Mouse (Mus musculus): Measurements from ENCODE around the gene Aspscr1. TPM values are rescaled to one million over a fixed set of nuclear protein-coding genes. Genes with fewer than 3 reads are reported as not detected.

Aspscr1 gene
- polyA plus RNA-seq, 1 experiment from 2014 or later = 151 TPM

DNA sequence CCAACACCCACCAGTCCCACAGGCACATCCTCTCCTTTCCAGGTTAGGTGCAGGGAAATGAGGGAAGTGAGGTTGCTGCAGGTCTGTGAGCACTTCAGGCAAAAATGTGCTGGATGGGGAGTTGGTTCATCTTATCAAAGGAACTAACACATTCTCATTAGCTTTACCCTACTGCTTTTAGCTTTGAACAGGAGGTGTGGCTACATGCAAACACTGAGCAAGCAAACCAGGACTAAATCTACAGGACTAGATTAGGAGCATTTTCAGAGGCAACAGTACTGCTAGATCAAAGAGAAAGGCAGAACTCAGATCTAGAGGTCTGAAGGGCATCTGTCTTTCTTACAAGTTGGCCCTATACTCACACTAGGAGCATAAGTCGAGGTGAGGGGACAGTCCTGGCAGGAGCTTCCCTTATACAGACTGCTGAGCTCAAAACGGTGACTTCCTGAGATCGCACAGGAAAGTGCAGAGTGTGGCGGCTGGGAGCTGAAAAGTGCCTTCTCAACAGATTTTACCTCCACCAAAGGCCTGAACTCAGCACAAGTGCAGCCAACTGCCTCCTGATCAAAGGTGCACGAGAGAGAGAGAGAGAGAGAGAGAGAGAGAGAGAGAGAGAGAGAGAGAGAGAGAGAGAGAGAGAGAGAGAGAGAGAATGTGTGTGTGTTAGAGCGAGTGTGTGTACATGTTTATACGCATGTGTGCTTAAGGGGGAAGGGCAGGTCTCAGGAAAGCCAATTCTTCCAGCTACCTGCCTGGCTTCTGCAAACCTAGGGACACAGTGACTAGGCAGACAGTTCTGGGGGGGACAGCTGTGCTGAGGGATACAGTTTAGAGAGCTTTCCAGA lies 41.7 kb upstream of the Aspscr1 start:
- Histone ChIP-seq H3K4me3 (peak overlapping the region; percentile 99), H3K27ac (replicated peaks) (peak overlapping the region; percentile 42), H3K36me3 (replicated peaks) (peaks cover 41% of the 10 kb centered on the region), H3K4me1 (peaks cover 39% of the 10 kb centered on the region), H3K27me3 (replicated peaks; ENCODE audit: low read depth, poor library complexity, severe bottlenecking) (no peaks in the 10 kb centered on the region), H3K9me3 (no peaks in the 10 kb centered on the region)
- DNase-seq (ENCODE audit: low spot score) = no peak
- 49% methylated on average over 7 of the region's 7 CpGs for WGBS

DNA sequence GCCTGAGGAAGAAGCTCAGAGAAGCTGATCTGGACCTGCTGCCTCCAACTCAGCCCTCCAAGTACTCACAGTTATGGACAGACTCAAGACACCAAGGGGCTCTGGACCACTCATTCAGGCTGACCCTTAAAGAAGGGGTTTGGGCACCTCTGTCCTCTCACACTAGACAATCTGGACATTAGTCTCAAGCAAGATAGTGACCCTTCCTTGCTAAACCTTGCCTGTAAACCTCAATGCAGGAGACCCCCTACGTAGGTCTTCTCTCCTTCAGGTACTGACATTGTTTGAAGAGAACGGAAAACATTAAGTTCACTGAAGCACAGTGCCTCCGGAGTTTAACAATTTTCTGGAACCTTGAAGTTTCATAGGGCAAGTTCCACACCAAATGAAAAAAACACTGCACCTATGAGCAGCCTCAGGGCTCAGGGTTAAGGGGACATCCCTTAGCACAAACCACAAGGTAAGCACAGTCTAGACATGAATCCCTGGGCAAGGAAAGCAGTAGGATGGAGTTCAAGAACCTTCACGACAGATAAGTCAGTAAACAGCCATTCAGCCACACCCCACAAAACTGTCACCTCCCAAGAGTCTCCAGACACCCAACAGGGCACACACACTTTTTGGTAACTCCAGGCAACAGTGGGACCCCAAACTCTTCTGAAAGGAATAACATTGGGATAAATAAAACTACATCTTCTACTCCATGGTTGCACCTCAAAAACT lies 40.9 kb upstream of the Aspscr1 start:
- Histone ChIP-seq H3K27me3 (replicated peaks; ENCODE audit: low read depth, poor library complexity, severe bottlenecking) (no peaks in the 10 kb centered on the region), H3K9me3 (no peaks in the 10 kb centered on the region), H3K4me1 (peaks cover 39% of the 10 kb centered on the region), H3K36me3 (replicated peaks) (peaks cover 34% of the 10 kb centered on the region), H3K27ac (replicated peaks) (peak overlapping the region; percentile 97), H3K4me3 (peak overlapping the region; percentile 99)
- 71% methylated on average over 4 of the region's 4 CpGs for WGBS
- no peak for DNase-seq (ENCODE audit: low spot score)

DNA sequence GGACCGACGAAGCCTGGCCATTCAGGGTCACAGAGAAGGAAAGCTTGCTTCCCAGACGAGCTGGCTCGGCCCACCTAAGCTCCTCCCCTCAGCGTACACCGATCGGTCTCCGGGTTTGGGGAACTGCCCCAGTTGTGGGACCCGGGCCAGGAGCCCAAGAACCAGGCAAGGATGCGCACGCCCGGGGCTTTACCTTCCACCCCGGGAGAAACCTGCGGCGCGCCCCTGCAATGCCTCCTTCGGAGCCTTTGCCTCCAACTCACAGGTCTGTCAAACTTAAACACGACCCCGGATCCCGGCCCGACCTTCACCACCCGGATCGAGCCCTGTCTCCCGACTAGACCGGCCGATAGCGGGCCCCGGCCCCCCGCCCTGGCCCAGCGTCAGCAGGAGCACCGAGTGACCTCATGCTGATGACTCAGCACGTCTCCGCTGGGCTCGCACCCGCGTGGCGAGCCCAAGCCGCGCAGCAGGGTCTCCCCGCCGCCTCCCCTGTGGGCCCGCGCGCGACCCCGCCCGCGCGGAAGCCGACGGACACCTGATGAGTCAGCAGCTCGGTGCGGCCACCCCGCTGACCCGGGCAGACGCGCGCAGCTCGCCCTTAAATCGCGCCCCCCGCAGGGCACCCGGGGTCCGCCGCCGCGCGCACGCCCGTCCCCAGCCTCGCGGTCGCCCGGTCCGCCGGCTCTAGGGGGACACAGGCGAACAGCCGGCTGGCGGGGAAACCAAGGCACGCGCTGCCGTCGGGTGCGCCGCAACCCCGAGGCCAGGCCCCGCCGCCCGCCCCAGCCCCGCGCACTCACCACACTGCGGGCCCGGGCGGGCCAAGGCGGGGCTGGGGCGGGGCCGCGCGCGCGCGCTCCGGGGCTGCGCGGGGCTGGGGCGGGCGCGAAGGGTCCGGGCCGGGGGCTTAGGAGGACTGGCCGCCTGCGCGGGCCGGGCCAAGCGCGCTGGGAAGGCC lies 39.9 kb upstream of the Aspscr1 start:
- Histone ChIP-seq H3K9me3 (no peaks in the 10 kb centered on the region), H3K4me1 (peaks cover 39% of the 10 kb centered on the region), H3K4me3 (peak overlapping the region; percentile 99), H3K27ac (replicated peaks) (peak overlapping the region; percentile 97), H3K36me3 (replicated peaks) (peaks cover 24% of the 10 kb centered on the region), H3K27me3 (replicated peaks; ENCODE audit: low read depth, poor library complexity, severe bottlenecking) (no peaks in the 10 kb centered on the region)
- under 1% methylated on average over 116 of the region's 116 CpGs for WGBS
- DNase-seq (ENCODE audit: low spot score) = peak; percentile 78

DNA sequence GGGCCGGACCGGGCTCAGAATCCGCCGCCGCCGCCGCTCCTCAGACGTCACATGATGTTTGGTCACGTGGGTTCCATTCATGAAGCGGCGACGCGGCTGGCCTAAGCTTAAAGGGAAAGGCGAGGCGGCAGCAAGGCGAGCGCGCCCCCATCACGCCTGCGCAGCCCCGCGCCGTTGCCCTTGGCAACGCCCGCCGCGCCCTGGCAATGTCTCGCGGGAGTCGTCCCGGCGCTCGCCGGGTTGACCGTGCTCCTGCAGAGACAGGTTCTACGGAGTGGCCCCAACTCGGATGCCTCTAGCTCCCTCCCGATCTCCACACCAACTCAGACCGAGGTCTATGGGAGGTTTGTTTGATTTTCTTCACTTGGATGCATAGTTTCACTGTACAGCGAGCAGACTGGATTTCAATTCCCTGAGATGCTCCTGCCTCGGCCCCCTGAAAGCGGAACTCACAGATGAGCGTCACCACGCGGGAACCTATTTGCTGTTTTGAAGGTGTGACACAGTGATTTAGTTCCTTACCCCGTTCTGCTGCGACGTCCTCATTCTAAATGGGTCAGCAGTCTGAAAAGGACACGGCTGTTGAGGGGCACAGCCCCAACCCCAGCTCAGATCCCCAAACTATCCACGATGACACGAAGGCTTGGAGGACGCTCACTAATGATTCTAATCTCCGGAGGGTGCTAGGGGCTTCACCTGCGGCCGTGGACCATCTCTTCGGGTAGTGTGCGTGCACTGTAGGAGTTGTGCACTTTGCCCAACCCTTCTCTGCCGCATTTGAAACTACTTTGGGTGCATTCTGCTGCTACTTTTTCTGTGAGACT lies 39.0 kb upstream of the Aspscr1 start, which contains the start of gene Mafg:
Gene Mafg (minus strand): TSS at position 81 of the 824 bp plus-strand sequence.
- no peaks in the 10 kb centered on the region for H3K27me3 ChIP-seq (replicated peaks; ENCODE audit: low read depth, poor library complexity, severe bottlenecking)
- 11% methylated on average over 58 of the region's 58 CpGs for WGBS
- H3K27ac ChIP-seq (replicated peaks) = peak within 1 kb of the TSS; percentile 97
- peaks cover 18% of the 10 kb centered on the region for H3K36me3 ChIP-seq (replicated peaks)
- H3K9me3 ChIP-seq = no peaks in the 10 kb centered on the region
- peak within 1 kb of the TSS; percentile 99 for H3K4me3 ChIP-seq
- H3K4me1 ChIP-seq = peaks cover 39% of the 10 kb centered on the region
- DNase-seq (ENCODE audit: low spot score) = peak; percentile 97

DNA sequence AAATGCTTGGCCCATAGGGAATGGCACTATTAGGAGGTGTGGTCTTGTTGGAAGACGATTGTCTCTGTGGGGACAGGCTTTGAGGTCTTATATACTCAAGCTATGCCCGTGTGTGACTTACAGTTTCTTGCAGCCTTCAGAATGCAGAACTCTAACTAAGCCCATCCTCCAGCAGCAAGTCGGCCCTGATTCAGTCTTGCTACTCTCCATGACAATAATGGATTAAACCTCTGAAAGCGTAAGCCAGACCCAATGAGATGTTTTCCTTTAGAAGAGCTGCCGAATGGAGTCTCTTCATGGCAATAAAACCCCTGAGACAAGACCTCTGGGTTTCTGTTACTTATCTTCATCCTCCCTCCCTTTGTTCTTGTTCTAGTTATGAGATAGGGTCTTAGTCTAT lies 38.0 kb upstream of the Aspscr1 start:
- Histone ChIP-seq H3K27me3 (replicated peaks; ENCODE audit: low read depth, poor library complexity, severe bottlenecking) (no peaks in the 10 kb centered on the region), H3K4me3 (no peak overlapping the region), H3K9me3 (no peaks in the 10 kb centered on the region), H3K36me3 (replicated peaks) (peaks cover 7% of the 10 kb centered on the region), H3K27ac (replicated peaks) (no peak overlapping the region), H3K4me1 (peaks cover 32% of the 10 kb centered on the region)
- WGBS = 84% methylated on average over 5 of the region's 5 CpGs
- DNase-seq (ENCODE audit: low spot score) = no peak

DNA sequence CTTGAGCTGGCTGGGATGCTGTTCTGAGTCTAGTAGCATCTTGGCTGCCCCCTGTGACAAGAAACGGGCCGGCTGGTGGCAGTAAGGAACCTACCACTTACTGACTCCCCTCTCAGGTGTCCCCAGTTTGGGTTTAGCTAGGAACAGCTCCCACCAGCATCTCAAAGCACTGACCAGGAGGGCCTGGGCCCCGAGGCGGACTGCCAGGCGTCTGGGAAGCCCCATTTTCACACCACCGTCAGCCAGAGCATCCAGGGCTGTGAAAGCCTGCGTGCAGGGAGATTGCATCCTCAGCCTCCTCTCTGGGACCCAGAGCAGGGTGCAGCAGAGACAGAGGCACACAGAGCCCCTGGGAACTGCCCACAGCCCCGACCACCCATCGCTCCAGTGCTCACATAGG lies 31.5 kb upstream of the Aspscr1 start:
- WGBS = 62% methylated on average over 9 of the region's 9 CpGs
- Histone ChIP-seq H3K27ac (replicated peaks) (0 out of 2 replicates have a peak overlapping the region, but pooled peaks have one; percentile 5), H3K27me3 (replicated peaks; ENCODE audit: low read depth, poor library complexity, severe bottlenecking) (peaks cover 34% of the 10 kb centered on the region), H3K9me3 (no peaks in the 10 kb centered on the region), H3K36me3 (replicated peaks) (no peaks in the 10 kb centered on the region), H3K4me1 (peaks cover 31% of the 10 kb centered on the region), H3K4me3 (no peak overlapping the region)
- DNase-seq (ENCODE audit: low spot score) = no peak

DNA sequence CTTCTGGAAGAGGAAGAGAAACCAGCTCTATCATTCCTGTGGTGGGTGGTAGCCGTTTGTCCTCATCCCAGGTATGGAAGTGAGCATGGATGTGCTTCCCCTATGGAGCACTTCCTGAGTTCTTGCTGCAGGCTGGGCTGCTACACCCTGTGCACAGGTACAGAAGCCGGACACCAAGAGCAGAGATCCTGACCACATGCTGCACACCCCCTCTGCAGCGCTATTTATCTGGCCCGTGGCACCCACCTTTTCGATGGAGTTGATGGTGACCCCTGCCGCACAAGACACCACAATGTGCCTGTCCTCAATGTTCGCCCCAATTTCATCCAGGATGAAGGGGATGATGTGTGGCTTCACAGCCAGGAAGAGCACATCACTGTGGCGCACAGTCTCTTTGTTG lies 30.9 kb upstream of the Aspscr1 start:
- Histone ChIP-seq H3K4me3 (no peak overlapping the region; the same call in 1 of the 2 replicates), H3K36me3 (replicated peaks) (no peaks in the 10 kb centered on the region), H3K27me3 (replicated peaks; ENCODE audit: low read depth, poor library complexity, severe bottlenecking) (peaks cover 40% of the 10 kb centered on the region), H3K4me1 (peaks cover 31% of the 10 kb centered on the region), H3K9me3 (no peaks in the 10 kb centered on the region), H3K27ac (replicated peaks) (no peak overlapping the region)
- no peak for DNase-seq (ENCODE audit: low spot score)
- 90% methylated on average over 8 of the region's 8 CpGs for WGBS

DNA sequence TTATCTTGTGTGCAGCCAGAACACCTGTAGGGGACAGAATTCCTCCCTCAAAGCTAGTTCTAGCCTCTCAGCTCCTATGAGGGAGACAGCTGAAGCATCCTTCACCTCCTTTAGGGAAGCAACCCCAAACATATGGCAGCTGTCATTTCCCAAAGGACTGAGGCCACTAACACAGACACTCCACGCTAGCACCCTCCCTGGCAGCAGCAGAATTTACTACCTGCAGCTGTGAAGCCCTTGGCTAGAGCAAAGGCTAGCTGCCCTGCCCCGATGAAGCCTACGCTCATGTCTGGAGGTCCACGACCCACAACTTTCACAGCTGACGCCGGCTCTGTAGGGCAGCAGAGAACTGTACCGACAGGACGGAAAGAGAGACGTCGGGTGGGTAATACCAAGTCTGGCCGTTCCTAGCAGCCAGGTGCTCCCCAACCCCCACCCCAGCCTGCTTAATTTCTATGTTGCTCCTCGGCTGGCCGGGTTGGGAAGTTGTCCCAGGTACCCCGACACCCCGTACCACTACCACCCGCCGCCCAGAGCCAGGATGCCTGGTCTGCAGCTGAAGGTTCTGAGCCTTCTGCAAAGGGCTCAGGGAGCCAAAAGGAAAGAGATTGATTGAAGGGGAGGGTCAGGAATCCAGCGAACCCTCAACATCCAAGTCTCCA lies 29.7 kb upstream of the Aspscr1 start:
- no peak for DNase-seq (ENCODE audit: low spot score)
- H3K4me3 ChIP-seq = peak overlapping the region; percentile 68
- WGBS = 4% methylated on average over 18 of the region's 18 CpGs

DNA sequence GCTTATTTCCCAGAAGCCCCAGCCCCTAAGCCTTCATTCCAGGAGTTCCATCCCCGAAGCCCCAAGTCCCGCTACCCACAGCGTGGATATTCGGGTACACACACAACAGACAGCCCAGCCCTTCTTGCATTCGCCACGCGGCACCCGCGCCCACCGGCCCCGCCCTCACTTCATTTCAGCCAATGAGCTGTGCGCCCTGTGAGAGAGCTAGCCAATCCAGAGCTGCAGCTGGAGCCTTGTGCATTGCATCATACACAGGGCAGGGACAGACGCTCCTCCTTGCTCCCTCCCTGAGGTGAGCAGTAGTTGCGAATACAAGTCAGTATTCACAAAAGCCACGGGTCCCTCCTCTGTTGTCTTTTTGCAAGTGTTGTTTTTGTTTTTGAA lies 29.2 kb upstream of the Aspscr1 start, which contains the start of gene Pycr1:
Gene Pycr1 (minus strand): TSS at position 169 of the 387 bp plus-strand sequence.
- H3K4me1 ChIP-seq = peaks cover 43% of the 10 kb centered on the region
- H3K4me3 ChIP-seq = peak within 1 kb of the TSS; percentile 68
- H3K36me3 ChIP-seq (replicated peaks) = no peaks in the 10 kb centered on the region
- H3K27me3 ChIP-seq (replicated peaks; ENCODE audit: low read depth, poor library complexity, severe bottlenecking) = peaks cover 55% of the 10 kb centered on the region
- H3K27ac ChIP-seq (replicated peaks) = peak within 1 kb of the TSS; percentile 83
- under 1% methylated on average over 15 of the region's 15 CpGs for WGBS
- peak; percentile 96 for DNase-seq (ENCODE audit: low spot score)
- no peaks in the 10 kb centered on the region for H3K9me3 ChIP-seq

More for the DNA sequence above, 29.7 kb upstream of the Aspscr1 start:
- H3K27ac ChIP-seq (replicated peaks) = peak overlapping the region; percentile 83
- H3K36me3 ChIP-seq (replicated peaks) = no peaks in the 10 kb centered on the region
- peaks cover 39% of the 10 kb centered on the region for H3K4me1 ChIP-seq
- H3K27me3 ChIP-seq (replicated peaks; ENCODE audit: low read depth, poor library complexity, severe bottlenecking) = peaks cover 52% of the 10 kb centered on the region
- H3K9me3 ChIP-seq = no peaks in the 10 kb centered on the region

DNA sequence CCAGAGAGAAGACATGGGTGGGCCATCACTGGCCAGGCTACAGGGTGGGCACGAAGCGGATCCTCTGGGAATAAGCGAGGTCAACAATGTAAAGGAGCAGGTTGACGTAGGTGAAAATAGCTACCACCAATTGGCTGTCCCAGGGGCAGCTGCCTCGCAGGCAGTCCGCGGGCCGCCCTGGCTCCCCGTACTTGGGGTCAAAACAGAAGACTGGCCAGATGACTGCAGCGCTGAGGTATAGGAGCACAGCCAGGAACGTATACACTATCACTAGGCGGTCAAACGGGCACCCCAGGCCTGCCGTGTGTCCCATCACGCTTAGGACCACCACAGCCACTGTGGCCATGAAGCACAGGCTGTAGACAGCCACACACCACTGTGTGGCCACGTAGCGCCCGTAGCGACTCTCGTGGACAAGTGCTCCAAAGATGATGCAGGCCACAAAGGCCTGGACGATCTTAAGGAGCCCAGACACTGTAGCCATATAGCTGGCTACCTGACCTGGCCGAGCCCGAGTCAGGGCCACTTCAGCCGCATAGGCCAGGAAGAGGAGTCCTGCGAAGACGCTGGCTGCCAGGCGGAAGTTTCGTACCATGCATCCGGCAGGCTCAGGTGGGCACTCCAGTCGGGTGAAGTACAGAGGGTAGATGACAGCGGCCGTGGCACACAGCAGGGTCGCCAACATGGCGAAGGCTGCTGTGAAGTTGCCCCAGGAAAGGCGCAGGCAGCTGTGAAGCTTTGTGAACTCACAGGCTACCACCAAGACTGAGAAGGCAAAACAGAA lies 25.5 kb upstream of the Aspscr1 start:
- no peak for DNase-seq (ENCODE audit: low spot score)
- no peak overlapping the region for H3K27ac ChIP-seq (replicated peaks)
- no peaks in the 10 kb centered on the region for H3K9me3 ChIP-seq
- no peaks in the 10 kb centered on the region for H3K36me3 ChIP-seq (replicated peaks)
- peaks cover 30% of the 10 kb centered on the region for H3K4me1 ChIP-seq
- H3K4me3 ChIP-seq = peak overlapping the region; percentile 39; the same call in 1 of the 2 replicates
- H3K27me3 ChIP-seq (replicated peaks; ENCODE audit: low read depth, poor library complexity, severe bottlenecking) = peaks cover 49% of the 10 kb centered on the region
- WGBS = 81% methylated on average over 35 of the region's 35 CpGs
